ENCODE assay signal across 16 mouse cellular contexts in the genomic region with DNA sequence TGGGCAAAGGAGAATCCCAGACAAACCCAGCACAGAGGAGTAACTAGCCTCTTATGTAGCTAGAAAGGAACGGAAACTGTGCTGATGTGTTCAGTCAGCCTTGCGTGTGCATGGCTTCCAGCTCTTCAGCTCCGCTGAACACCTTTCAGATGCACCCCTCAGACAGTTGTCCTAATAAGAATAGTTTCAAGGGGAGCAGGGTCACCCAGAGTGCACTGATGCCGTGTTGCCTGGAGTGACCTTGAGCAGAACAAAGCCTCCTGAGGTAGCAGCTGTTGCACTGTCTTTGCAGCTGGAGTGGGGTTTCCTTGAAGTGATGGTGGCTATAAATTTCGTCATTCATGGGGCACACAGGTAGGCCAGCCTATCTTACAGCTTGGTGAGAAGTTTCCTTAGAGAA. TPM values are rescaled to one million over a fixed set of nuclear protein-coding genes. Genes with fewer than 3 reads are reported as not detected.
DNase-seq lines count a peak whose midpoint lies in the region; ATAC-seq and TF ChIP-seq lines count a peak whose summit lies in the region.
"Had no signal": no experiment of that assay in that cellular context is flagged by ENCODE, and none has a peak within 500 bp of the region (broad histone marks: within the 10 kb centered on the region; RNA-seq: fewer than 3 reads in every experiment).

No protein-coding gene starts in this region.

- no peak overlapping the region for H3K9ac ChIP-seq in heart, embryonic 14.5 days (ENCODE audit: low read length)
- H3K9ac ChIP-seq in heart, adult 2 months (ENCODE audit: low read depth, low read length) = no peak overlapping the region
- no peak overlapping the region for H3K9ac ChIP-seq in ES-Bruce4 (ENCODE audit: low read depth, poor library complexity, severe bottlenecking)
- H3K9ac ChIP-seq: forebrain, postnatal 0 days; hindbrain, embryonic 13.5 days; lung, embryonic 15.5 days had no signal

- 44% methylated on average over 5 of the region's 5 CpGs for WGBS in heart, embryonic 14.5 days
- WGBS in heart, adult 2 months = 64% methylated on average over 5 of the region's 5 CpGs

- H3K79me2 ChIP-seq in heart, adult 2 months (replicated peaks; ENCODE audit: control insufficient read depth, insufficient read depth, low read length) = peaks cover 7% of the 10 kb centered on the region

- peaks cover 12 to 32% of the 10 kb centered on the region in 2 experiments for H3K4me1 ChIP-seq in heart, embryonic 14.5 days (ENCODE audit: control insufficient read depth in 2 of 2, insufficient read depth in 2 of 2, low read length in 2 of 2)
- H3K4me1 ChIP-seq in heart, adult 2 months (ENCODE audit: control insufficient read depth, insufficient read depth, low read length) = peaks cover 12% of the 10 kb centered on the region
- peaks cover 8% of the 10 kb centered on the region for H3K4me1 ChIP-seq in ES-Bruce4 (ENCODE audit: control insufficient read depth, insufficient read depth, low read length)
- H3K4me1 ChIP-seq: lung, embryonic 15.5 days had no signal

- H3K9me3 ChIP-seq in heart, embryonic 14.5 days (ENCODE audit: control insufficient read depth, low read length) = no peaks in the 10 kb centered on the region
- H3K9me3 ChIP-seq in ES-Bruce4 (replicated peaks; ENCODE audit: control insufficient read depth, insufficient read depth, low read length, poor library complexity, severe bottlenecking) = no peaks in the 10 kb centered on the region
- H3K9me3 ChIP-seq: hindbrain, embryonic 13.5 days; lung, embryonic 15.5 days had no signal

- intact Hi-C loops in heart, adult 2 months (cut with DNase I) = no loop called here
- intact Hi-C loops in left cerebral cortex, adult 2 months (cut with DNase I) = no loop called here

- no peak for DNase-seq in heart, adult 2 months
- peak; percentile 61 for DNase-seq in A20 (ENCODE audit: low read depth, low spot score)
- DNase-seq in left cerebral cortex, adult 2 months (ENCODE audit: extremely low spot score in 1 of 2, low spot score in 2 of 2) = no peak
- DNase-seq in kidney, postnatal 10 days = no peak
- no peak for DNase-seq in kidney, postnatal 25 days
- DNase-seq: adrenal gland, adult 8-10 months; cerebellum, postnatal 10 days; forebrain, postnatal 0 days; gastrocnemius, postnatal 14 days; kidney, adult 2 months; liver had no signal

- no peak for TF ChIP-seq CTCF in heart, adult 2 months (IDR thresholded peaks at IDR 0.05)
- no peak for TF ChIP-seq CTCF in ES-Bruce4 (IDR thresholded peaks at IDR 0.05; ENCODE audit: low read depth, low read length)
- TF ChIP-seq CTCF in left cerebral cortex, adult 2 months (IDR thresholded peaks at IDR 0.05) = no peak

- 0 out of 2 replicates have a peak, but pooled peaks have one; percentile 43 for ATAC-seq in heart, embryonic 14.5 days (ENCODE audit: insufficient number of reproducible peaks, insufficient read depth, low FRiP score, low read depth)
- peak; percentile 22 for ATAC-seq in granulocyte monocyte progenitor cell, adult 5-6 weeks (replicated peaks; ENCODE audit: poor library complexity, severe bottlenecking)
- ATAC-seq: forebrain, postnatal 0 days had no signal

- H3K4me2 ChIP-seq in heart, embryonic 14.5 days (ENCODE audit: low read length) = no peak overlapping the region
- H3K4me2 ChIP-seq: hindbrain, embryonic 13.5 days; lung, embryonic 15.5 days had no signal

- H3K36me3 ChIP-seq in heart, embryonic 14.5 days (ENCODE audit: control insufficient read depth, insufficient read depth, low read length) = 0 out of 2 replicates have a peak, but pooled peaks cover 5% of the 10 kb centered on the region
- peaks cover 3% of the 10 kb centered on the region for H3K36me3 ChIP-seq in heart, adult 2 months (ENCODE audit: control insufficient read depth, insufficient read depth, low read length)
- H3K36me3 ChIP-seq in ES-Bruce4 (ENCODE audit: control insufficient read depth, insufficient read depth, low read length, poor library complexity, severe bottlenecking) = no peaks in the 10 kb centered on the region
- H3K36me3 ChIP-seq: hindbrain, embryonic 13.5 days; lung, embryonic 15.5 days had no signal

- H3K4me3 ChIP-seq in heart, embryonic 14.5 days (ENCODE audit: control insufficient read depth in 1 of 2, insufficient read depth in 1 of 2, low read depth in 1 of 2, low read length in 2 of 2) = no peak overlapping the region
- no peak overlapping the region for H3K4me3 ChIP-seq in heart, adult 2 months
- no peak overlapping the region for H3K4me3 ChIP-seq in ES-Bruce4 (ENCODE audit: low read depth, low read length)
- no peak overlapping the region for H3K4me3 ChIP-seq in left cerebral cortex, adult 2 months
- H3K4me3 ChIP-seq: hindbrain, embryonic 13.5 days; lung, embryonic 15.5 days had no signal

- no peaks in the 10 kb centered on the region for H3K27me3 ChIP-seq in heart, embryonic 14.5 days (ENCODE audit: control insufficient read depth, insufficient read depth, low read length)
- no peaks in the 10 kb centered on the region for H3K27me3 ChIP-seq in heart, adult 2 months (ENCODE audit: control insufficient read depth, insufficient read depth, low read length)
- no peaks in the 10 kb centered on the region for H3K27me3 ChIP-seq in ES-Bruce4 (ENCODE audit: control insufficient read depth, insufficient read depth, low read length, poor library complexity, severe bottlenecking)
- H3K27me3 ChIP-seq: hindbrain, embryonic 13.5 days; lung, embryonic 15.5 days had no signal

- TF ChIP-seq POLR2A in heart, adult 2 months (IDR thresholded peaks at IDR 0.05; ENCODE audit: insufficient read depth, low read depth, low read length) = no peak
- no peak for TF ChIP-seq POLR2A in ES-Bruce4 (IDR thresholded peaks at IDR 0.05; ENCODE audit: insufficient read depth, low read length)

- no peak overlapping the region for H3K27ac ChIP-seq in heart, embryonic 14.5 days (replicated peaks in 1 of 2; ENCODE audit: control insufficient read depth in 1 of 2, insufficient read depth in 1 of 2, low read depth in 2 of 2, low read length in 2 of 2)
- no peak overlapping the region; the same call in 1 of the 2 replicates for H3K27ac ChIP-seq in heart, adult 2 months
- H3K27ac ChIP-seq in ES-Bruce4 (ENCODE audit: insufficient read depth, low read length) = peak overlapping the region; percentile 55
- no peak overlapping the region for H3K27ac ChIP-seq in left cerebral cortex, adult 2 months
- H3K27ac ChIP-seq: hindbrain, embryonic 13.5 days; lung, embryonic 15.5 days had no signal

- TF ChIP-seq EP300 in heart, adult 2 months (IDR thresholded peaks at IDR 0.05; ENCODE audit: insufficient read depth, low read depth, low read length) = no peak
- TF ChIP-seq EP300 in ES-Bruce4 (IDR thresholded peaks at IDR 0.05; ENCODE audit: insufficient read depth, low read depth, low read length) = peak; percentile 96

RNA-seq across cellular contexts. Expression of a gene that starts 46.0 kb away (rescaled TPM):
- polyA plus RNA-seq in heart, embryonic 14.5 days (2014; fragmentation: Nextera tagmentation; extraction: Ambion mirVana) = 19.4 and 20.3 TPM in 2 replicates
- total RNA-seq in heart, adult 2 months (2021) = 10 to 100 TPM; 20.1 to 21.1 TPM
- 8.0 and 13.7 TPM in 2 replicates for polyA plus RNA-seq in heart, adult 2 months (2012; rRNA removed)
- 78.4 and 81.5 TPM in 2 replicates for polyA plus RNA-seq in ES-Bruce4 (2011; ENCODE audit: insufficient read depth, insufficient read length, low read depth, missing spikeins)
- 41.7 and 64.9 TPM in 2 replicates for total RNA-seq in granulocyte monocyte progenitor cell, adult 5-6 weeks (2014; fragmentation: Nextera tagmentation)
- 33.8 and 38.6 TPM in 2 replicates for total RNA-seq in granulocyte monocyte progenitor cell, adult 5-6 weeks (2017)
- total RNA-seq in left cerebral cortex, adult 2 months (2021) = 10 to 100 TPM; 30.3 to 35.3 TPM
